Mouse (Mus musculus) stomach, embryonic 14.5 days (tissue): ENCODE data around the gene BC117090. TPM values are rescaled to one million over a fixed set of nuclear protein-coding genes. Genes with fewer than 3 reads are reported as not detected.
"Not testable (repeated sequence)": the region's sequence is repeated elsewhere in the genome, so short reads cannot be mapped to it uniquely, and the experiment has no call there.

Source experiments
- ATAC-seq: fragments of 200-750 bp; cut with Nextera tagmentation; 2 replicates; pipeline ENCODE4 v1.8.0; 2017; ENCODE audit warnings: low read depth, moderate TSS enrichment; ENCODE audit not compliant: insufficient number of reproducible peaks, insufficient read depth, low FRiP score
- H3K27ac ChIP-seq: fragments of 300-500 bp; sonication (generic); 2 replicates; pipeline ENCODE4 v1.5.1; 2014; ENCODE audit warnings: mild to moderate bottlenecking, low read length, moderate library complexity, mixed read lengths
- H3K27me3 ChIP-seq: fragments of 300-500 bp; sonication (generic); 2 replicates; pipeline ENCODE4 v1.6.1; 2014; ENCODE audit warnings: low read length, control low read depth, mixed read lengths; ENCODE audit not compliant: control insufficient read depth, insufficient read depth
- H3K36me3 ChIP-seq: fragments of 300-500 bp; sonication (generic); 2 replicates; pipeline ENCODE4 v1.6.1; 2014; ENCODE audit warnings: mild to moderate bottlenecking, control low read depth, low read length, moderate library complexity, mixed read lengths; ENCODE audit not compliant: control insufficient read depth, insufficient read depth
- H3K4me1 ChIP-seq: fragments of 300-500 bp; sonication (generic); 2 replicates; pipeline ENCODE4 v1.6.1; 2014; ENCODE audit warnings: low read length, control low read depth, mixed read lengths; ENCODE audit not compliant: control insufficient read depth, insufficient read depth
- H3K4me2 ChIP-seq: fragments of 300-500 bp; sonication (generic); replicated peaks from 2 replicates; pipeline ENCODE4 v1.6.1; 2014; ENCODE audit warnings: low read depth, low read length, control low read depth
- H3K4me3 ChIP-seq: fragments of 300-500 bp; sonication (generic); 2 replicates; pipeline ENCODE4 v1.5.1; 2014; ENCODE audit warnings: low read depth, low read length, control low read depth
- H3K9ac ChIP-seq: fragments of 300-500 bp; sonication (generic); replicated peaks from 2 replicates; pipeline ENCODE4 v1.6.1; 2014; ENCODE audit warnings: low read depth, mild to moderate bottlenecking, control low read depth, low read length, moderate library complexity, mixed read lengths
- H3K9me3 ChIP-seq: fragments of 300-500 bp; sonication (generic); 2 replicates; pipeline ENCODE4 v1.6.1; 2016; ENCODE audit warnings: low read depth, low read length, control low read depth; ENCODE audit not compliant: control insufficient read depth
- WGBS: fragments of 180-500 bp; shearing (Covaris S2); extraction: QIAGEN DNeasy Blood & Tissue Kit; methylation state at CpG from one replicate; pipeline ENCODE4 v1.1.7; 2014; 5-methylcytosine and 5-hydroxymethylcytosine counted together
- polyA plus RNA-seq: library from polyadenylated mRNA; unstranded; fragments of >200 nt; fragmentation: Nextera tagmentation; extraction: Ambion mirVana; gene quantifications from 2 replicates; pipeline ENCODE4 v1.2.1, GENCODE M21; 2014

BC117090 gene
- not detected in 2 replicates for polyA plus RNA-seq

DNA sequence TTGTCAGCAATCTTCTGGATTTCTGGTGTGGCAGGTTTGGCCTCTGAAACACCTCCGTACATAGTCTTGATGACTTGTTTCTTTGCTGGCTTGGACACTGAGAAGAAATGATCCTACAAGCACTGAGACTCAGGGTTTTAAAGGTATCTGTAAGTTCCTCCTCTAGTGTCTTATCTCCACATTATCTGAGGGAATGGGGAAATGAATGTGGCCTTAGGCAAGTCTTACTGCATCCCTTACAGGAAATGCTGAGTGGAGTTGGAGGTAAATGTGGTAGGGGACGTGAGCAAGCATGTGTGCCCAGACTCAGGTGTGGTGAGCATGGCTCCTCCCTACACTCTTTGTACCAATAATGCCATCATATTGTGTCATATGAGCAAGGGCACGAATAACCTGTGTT lies at the start of gene BC117090:
Gene BC117090, minus strand, starts transcription at position 101 of the 400 bp plus-strand sequence.
- Histone ChIP-seq H3K4me3 (no peak within 1 kb of the TSS), H3K27ac (no peak within 1 kb of the TSS), H3K36me3 (no peaks in the 10 kb centered on the region), H3K4me1 (no peaks in the 10 kb centered on the region), H3K9me3 (no peaks in the 10 kb centered on the region), H3K4me2 (no peak within 1 kb of the TSS), H3K9ac (no peak within 1 kb of the TSS), H3K27me3 (no peaks in the 10 kb centered on the region)
- WGBS, result 77% methylated on average over 3 of the region's 3 CpGs
- no peak for ATAC-seq

DNA sequence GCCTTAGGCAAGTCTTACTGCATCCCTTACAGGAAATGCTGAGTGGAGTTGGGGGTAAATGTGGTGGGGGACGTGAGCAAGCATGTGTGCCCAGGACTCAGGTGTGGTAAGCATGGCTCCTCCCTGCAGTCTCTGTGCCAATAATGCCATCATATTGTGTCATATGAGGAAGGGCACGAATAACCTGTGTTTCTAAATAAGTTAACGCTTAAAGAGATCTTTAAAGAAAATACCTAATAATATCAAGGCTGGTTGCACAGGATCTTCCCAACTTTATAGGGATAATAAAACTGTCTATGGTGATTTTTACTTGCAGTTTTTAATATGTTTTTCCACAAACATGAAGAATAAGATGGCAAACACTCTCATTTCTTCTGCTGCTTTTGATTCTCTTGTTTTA lies 33.5 kb upstream of the BC117090 start, which contains the start of gene BC100530:
Gene BC100530, minus strand, starts transcription at position 101 of the 400 bp plus-strand sequence.
- not testable (repeated sequence) for H3K27ac ChIP-seq, H3K9ac ChIP-seq, H3K36me3 ChIP-seq, H3K9me3 ChIP-seq, H3K27me3 ChIP-seq, H3K4me3 ChIP-seq, ATAC-seq, H3K4me2 ChIP-seq, H3K4me1 ChIP-seq
- WGBS, result 76% methylated on average over 3 of the region's 3 CpGs

DNA sequence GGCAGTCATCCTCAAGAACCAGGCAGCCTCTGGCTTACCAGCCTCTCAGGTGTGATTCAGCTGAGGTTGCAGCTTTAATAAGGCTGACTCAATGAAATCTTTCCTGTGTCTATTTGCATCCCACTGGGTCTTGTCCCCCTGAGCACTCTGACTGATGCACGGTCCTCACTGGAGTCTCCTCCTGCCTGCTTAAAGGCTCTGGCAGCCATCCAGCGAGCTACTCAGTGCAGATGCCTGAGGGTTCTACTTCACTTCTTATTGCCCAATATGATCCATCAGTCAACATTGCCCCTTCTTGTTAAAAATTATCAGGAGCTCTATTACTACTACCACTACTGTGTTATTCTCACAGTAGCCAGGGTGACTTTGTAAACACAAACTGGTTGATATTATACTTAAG lies 3.0 kb upstream of the BC117090 start:
- WGBS, result 60% methylated on average over 2 of the region's 2 CpGs
- H3K27me3 ChIP-seq, result no peaks in the 10 kb centered on the region
- no peak for ATAC-seq

DNA sequence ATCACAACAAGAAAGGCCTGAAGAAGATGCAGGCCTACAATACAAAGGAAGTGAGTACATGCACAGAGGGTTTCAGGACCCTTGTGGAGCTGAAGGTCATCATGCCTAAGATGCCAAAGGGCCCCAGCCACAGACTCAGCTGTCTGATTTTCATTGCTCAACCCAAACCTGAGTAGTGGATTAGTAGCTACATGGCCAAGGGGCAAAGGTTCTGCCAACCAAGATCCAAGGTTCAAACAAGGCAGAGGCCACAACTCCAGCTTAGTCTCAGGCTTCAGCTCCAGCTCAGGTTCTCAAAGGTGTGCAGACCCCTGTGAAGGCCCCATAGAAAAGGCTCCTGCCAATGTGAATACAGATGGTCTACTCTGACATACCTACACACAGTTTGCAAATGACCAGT lies 14.8 kb downstream of the BC117090 start:
- H3K9me3 ChIP-seq, result no peaks in the 10 kb centered on the region
- H3K27ac ChIP-seq, result no peak overlapping the region
- no peaks in the 10 kb centered on the region for H3K4me1 ChIP-seq
- H3K27me3 ChIP-seq, result no peaks in the 10 kb centered on the region
- ATAC-seq, result no peak
- no peaks in the 10 kb centered on the region for H3K36me3 ChIP-seq
- no peak overlapping the region for H3K4me2 ChIP-seq
- no peak overlapping the region for H3K4me3 ChIP-seq
- no peak overlapping the region for H3K9ac ChIP-seq

More for the DNA sequence above, 3.0 kb upstream of the BC117090 start:
- Histone ChIP-seq H3K4me3 (no peak overlapping the region), H3K9ac (no peak overlapping the region), H3K4me2 (no peak overlapping the region), H3K27ac (no peak overlapping the region), H3K4me1 (no peaks in the 10 kb centered on the region), H3K36me3 (no peaks in the 10 kb centered on the region), H3K9me3 (no peaks in the 10 kb centered on the region)

DNA sequence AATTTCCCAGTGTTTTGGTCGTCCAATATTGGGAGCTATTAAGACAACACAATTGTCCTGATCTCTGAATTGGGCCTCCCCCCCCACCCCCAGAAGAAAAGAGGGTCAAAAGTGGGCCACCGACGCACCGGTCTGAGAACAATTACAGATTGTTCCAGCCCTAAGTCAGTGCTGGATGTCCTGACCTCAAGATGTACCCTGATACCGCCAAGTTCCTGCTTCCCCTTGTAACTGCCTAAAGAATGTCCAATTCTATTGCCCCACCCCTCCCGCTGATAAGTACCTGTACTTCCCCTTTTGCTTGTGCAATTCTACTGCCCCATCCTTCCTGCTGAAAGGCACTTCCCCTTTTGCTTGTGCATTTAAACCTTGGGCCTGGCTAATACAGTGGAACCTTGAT lies 18.0 kb downstream of the BC117090 start:
- H3K4me2 ChIP-seq, H3K36me3 ChIP-seq, H3K4me3 ChIP-seq, H3K27ac ChIP-seq, H3K9me3 ChIP-seq, H3K4me1 ChIP-seq, ATAC-seq, H3K27me3 ChIP-seq, H3K9ac ChIP-seq: not testable (repeated sequence)
- WGBS, result 74% methylated on average over 6 of the region's 6 CpGs

DNA sequence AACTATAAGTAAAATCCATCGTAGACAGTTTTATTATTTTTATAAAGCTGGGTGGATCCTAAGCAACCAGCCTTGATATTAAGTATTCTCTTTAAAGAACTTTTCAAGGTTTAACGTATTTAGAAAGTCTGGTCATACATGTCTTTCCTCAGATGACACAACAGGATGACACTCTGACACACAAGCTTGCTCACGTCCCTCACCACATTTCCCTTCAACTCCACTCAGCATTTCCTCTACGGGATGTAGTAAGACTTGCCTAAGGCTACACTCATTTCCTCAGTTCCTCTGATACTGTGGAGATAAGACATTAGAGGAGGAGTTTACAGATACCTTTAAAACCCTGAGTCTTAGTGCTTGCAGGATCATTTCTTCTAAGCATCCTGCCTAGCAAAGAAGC lies 26.5 kb downstream of the BC117090 start:
- Histone ChIP-seq H3K4me3 (no peak overlapping the region), H3K36me3 (no peaks in the 10 kb centered on the region), H3K4me1 (no peaks in the 10 kb centered on the region)

DNA sequence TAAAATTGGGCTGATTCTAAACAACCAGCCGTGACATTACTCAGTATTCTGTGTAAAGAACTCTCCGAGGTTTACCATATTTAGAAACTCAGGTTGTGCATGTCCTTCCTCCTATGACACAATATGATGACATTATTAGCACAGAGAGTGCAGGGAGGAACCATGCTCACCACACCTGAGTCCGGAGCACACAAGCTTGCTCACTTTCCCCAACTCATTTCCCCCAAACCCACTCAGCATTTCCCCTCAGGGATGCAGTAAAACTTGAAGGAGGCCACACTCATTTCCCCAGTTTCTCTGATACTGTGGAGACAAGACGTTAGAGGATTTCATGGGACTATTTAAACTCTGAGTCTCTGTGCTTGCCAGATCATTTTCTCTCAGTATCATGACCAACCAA lies 45.0 kb downstream of the BC117090 start:
- no peak overlapping the region for H3K27ac ChIP-seq
- H3K9me3 ChIP-seq, result no peaks in the 10 kb centered on the region
- WGBS, result 79% methylated on average over 4 of the region's 4 CpGs
- no peak for ATAC-seq
- no peak overlapping the region for H3K4me3 ChIP-seq
- H3K27me3 ChIP-seq, result no peaks in the 10 kb centered on the region
- no peak overlapping the region for H3K9ac ChIP-seq
- H3K36me3 ChIP-seq, result no peaks in the 10 kb centered on the region
- no peaks in the 10 kb centered on the region for H3K4me1 ChIP-seq
- H3K4me2 ChIP-seq, result no peak overlapping the region

More for the DNA sequence above, 26.5 kb downstream of the BC117090 start:
- no peak overlapping the region for H3K9ac ChIP-seq
- no peak for ATAC-seq
- no peak overlapping the region for H3K27ac ChIP-seq
- no peaks in the 10 kb centered on the region for H3K9me3 ChIP-seq
- 82% methylated on average over 4 of the region's 4 CpGs for WGBS
- H3K27me3 ChIP-seq, result no peaks in the 10 kb centered on the region
- no peak overlapping the region for H3K4me2 ChIP-seq

DNA sequence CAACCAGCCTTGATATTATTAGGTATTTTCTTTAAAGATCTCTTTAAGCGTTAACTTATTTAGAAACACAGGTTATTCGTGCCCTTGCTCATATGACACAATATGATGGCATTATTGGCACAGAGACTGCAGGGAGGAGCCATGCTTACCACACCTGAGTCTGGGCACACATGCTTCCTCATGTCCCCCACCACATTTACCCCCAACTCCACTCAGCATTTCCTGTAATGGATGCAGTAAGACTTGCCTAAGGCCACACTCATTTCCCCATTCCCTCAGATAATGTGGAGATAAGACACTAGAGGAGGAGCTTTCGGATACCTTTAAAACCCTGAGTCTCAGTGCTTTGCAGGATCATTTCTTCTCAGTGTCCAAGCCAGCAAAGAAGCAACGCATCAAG lies 57.3 kb downstream of the BC117090 start, which contains the start of gene Stfa1:
Gene Stfa1, plus strand, starts transcription at position 156 of the 400 bp plus-strand sequence.
- not testable (repeated sequence) for H3K9ac ChIP-seq, H3K4me3 ChIP-seq, H3K4me2 ChIP-seq, H3K27ac ChIP-seq, H3K36me3 ChIP-seq, H3K9me3 ChIP-seq, ATAC-seq, H3K27me3 ChIP-seq, H3K4me1 ChIP-seq
- 90% methylated on average over 4 of the region's 4 CpGs for WGBS
